Mouse (Mus musculus) 416B (cell line): Measurements from ENCODE around the gene Tecta.

Experiments used
- DNase-seq: peaks from one replicate; pipeline ENCODE4 v3.0.0; 2011; ENCODE audit warnings: low read depth

The Tecta gene

GRCm38 (mm10) chr9:42387038-42387437 is 12.7 kb downstream of the Tecta start:
- DNase-seq = no peak

- no peak for DNase-seq
Observed at GRCm38 (mm10) chr9:42385656-42386055, 14.1 kb downstream of the Tecta start.

- no peak for DNase-seq
Observed at GRCm38 (mm10) chr9:42382628-42383347, 16.9 kb downstream of the Tecta start.

- no peak for DNase-seq
Observed at GRCm38 (mm10) chr9:42382063-42382462, 17.7 kb downstream of the Tecta start.

GRCm38 (mm10) chr9:42378071-42378470 is 21.7 kb downstream of the Tecta start:
- no peak for DNase-seq

GRCm38 (mm10) chr9:42377656-42378055 is 22.1 kb downstream of the Tecta start:
- no peak for DNase-seq

- no peak for DNase-seq
Observed at GRCm38 (mm10) chr9:42371670-42372368, 27.9 kb downstream of the Tecta start.

GRCm38 (mm10) chr9:42357585-42357984 is 42.1 kb downstream of the Tecta start:
- no peak for DNase-seq

GRCm38 (mm10) chr9:42354871-42355270 is 44.9 kb downstream of the Tecta start:
- DNase-seq = no peak

GRCm38 (mm10) chr9:42349791-42350190 is 49.9 kb downstream of the Tecta start:
- no peak for DNase-seq

- no peak for DNase-seq
Observed at GRCm38 (mm10) chr9:42346297-42346696, 53.4 kb downstream of the Tecta start.

- no peak for DNase-seq
Observed at GRCm38 (mm10) chr9:42339151-42339550, 60.6 kb downstream of the Tecta start.

GRCm38 (mm10) chr9:42337026-42337425 is 62.7 kb downstream of the Tecta start:
- DNase-seq = no peak

- no peak for DNase-seq
Observed at GRCm38 (mm10) chr9:42336575-42336974, 63.2 kb downstream of the Tecta start.

GRCm38 (mm10) chr9:42334885-42335284 is 64.8 kb downstream of the Tecta start:
- no peak for DNase-seq

- DNase-seq = no peak
Observed at GRCm38 (mm10) chr9:42332692-42333091, 67.0 kb downstream of the Tecta start.

- no peak for DNase-seq
Observed at GRCm38 (mm10) chr9:42331341-42331740, 68.4 kb downstream of the Tecta start.

- no peak for DNase-seq
Observed at GRCm38 (mm10) chr9:42329753-42330152, 70.0 kb downstream of the Tecta start.

- peak; percentile 40 for DNase-seq
Observed at GRCm38 (mm10) chr9:42326688-42327440, 72.9 kb downstream of the Tecta start.

- no peak for DNase-seq
Observed at GRCm38 (mm10) chr9:42324640-42325394, 74.9 kb downstream of the Tecta start.

- no peak for DNase-seq
Observed at GRCm38 (mm10) chr9:42323238-42323637, 76.5 kb downstream of the Tecta start.

- DNase-seq = no peak
Observed at GRCm38 (mm10) chr9:42321442-42321841, 78.3 kb downstream of the Tecta start.
